Mouse (Mus musculus) embryo, embryonic 9.5 days (tissue): ENCODE data around the gene Tmem141.

ENCODE experiments used
- DNase-seq: peaks from one replicate; pipeline ENCODE4 v3.0.0-alpha.2; 2017; ENCODE audit errors: extremely low spot score

The Tmem141 gene

DNA sequence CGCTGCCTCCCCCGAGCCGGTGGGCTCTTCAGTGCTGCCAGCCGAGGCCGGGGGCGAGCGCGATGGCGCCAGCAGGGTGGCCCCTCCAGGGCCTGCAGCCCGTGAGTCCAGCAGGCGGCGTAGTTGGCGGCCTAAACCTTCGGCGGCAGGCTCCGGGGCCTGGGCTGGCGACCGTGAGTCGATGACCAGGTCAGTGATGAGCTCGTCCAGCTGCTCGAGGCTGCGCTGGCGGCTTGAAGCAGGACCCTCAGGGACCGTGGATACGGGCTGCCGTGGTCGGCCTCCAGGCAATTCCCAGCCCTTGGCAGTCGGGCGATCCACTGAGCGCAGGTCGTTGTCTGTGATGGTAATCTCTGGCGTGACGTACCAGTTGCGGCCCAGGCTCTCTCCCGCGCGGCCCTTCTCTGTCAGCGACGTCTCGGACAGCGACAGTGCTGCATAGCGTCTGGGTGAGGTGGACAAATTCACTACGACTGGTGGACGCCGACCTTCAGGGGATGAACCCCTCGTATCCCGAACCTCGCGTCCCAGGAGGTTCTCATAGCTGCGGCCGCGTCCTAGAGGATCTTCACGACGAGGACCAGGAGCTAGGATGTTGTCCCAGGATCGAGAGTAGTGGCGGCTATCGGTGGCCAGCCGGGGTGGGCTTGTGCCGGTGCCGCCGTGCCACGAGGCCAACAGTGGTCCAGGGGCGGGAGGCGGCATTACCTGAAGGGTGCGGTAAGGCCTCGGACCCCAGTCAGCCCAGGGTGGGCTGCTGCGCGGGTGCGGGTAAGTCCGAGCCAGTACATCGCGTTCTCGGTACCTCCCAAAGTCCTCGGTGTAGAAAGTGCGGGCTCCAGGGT, 43.6 kb downstream of the Tmem141 start:
- DNase-seq, result peak; percentile 63

DNA sequence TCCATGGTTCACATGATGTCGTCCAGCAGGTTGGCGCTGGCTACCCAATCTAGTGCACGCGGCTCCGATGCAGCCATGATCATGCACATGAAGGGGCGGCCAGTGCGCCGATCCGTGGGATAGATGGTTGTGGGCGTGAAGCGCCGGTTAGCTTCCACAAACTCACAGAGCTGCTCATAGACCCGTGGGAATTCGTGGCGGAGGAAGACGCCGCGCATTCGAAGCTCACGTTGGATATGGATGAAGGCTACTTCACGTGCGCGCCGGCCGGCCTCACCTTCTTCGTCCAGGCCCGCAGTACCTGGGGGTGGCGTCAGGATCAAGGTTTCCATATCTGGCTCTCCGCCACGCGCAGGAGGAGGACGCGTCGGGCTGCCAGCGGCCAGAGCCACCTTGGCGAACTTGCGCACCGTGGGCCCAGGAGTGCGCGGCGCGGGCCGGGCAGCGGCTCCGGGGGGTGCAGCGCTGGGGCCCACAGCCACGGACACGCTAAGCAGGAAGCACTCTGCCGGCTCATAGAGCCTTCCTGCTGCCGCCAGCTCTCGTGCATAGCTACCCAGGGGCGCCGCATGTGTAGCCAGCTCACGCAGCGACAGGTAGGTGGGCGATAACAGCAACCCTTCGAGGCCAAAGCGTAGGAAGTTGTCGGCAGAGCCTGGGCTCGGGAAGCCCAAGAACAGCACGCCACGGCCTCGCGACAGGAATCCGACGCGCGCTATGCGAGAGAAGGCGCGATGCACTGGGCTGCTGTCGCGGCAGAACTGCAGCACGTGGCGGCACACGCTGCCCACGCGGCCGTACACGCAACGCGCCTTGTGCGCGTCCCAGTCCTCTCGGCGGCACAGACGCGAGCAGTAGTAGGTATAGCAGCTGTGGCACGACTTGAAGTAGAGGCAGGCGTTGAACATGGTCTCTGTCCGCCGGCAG, 44.6 kb downstream of the Tmem141 start:
- DNase-seq, result no peak

DNA sequence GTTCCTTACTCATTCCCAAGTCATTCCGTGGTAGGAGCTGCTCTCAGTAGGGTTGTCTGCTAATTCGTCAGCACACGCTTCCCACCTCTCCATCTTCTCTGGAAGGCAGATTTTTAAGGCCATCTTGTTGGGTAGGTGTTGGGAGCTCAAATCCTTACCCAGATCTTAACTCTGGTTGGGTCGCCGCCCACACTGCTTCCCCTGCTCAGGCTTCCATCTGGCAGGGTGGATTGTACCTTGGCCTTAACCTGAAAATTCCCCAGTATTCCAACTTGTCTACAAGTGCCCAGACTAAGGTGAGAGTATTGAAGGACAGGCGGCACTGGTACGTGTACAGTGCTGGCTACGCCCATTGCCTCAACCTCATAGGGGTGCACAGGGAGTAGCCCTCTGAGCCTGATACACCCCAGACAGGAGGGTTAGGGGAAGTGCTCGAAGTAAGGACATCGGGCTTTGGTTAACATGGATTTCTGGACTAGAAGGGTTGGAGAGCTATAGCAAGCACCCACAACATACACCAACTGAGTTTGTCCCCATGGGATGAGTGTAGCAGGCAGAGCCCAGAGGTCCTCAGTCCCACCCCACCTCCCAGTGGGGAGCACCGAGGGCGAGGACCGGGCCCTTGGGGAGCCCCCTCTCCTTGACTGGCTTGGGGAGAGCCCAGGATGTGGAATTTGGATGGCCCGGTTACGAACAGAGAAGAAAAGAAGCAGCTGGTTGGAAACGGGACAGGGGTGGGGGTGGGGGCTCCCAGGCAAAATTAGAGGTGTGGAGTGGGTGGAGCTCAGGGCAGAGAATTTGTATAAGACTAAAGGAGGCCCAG, 45.6 kb downstream of the Tmem141 start:
- DNase-seq, result no peak

DNA sequence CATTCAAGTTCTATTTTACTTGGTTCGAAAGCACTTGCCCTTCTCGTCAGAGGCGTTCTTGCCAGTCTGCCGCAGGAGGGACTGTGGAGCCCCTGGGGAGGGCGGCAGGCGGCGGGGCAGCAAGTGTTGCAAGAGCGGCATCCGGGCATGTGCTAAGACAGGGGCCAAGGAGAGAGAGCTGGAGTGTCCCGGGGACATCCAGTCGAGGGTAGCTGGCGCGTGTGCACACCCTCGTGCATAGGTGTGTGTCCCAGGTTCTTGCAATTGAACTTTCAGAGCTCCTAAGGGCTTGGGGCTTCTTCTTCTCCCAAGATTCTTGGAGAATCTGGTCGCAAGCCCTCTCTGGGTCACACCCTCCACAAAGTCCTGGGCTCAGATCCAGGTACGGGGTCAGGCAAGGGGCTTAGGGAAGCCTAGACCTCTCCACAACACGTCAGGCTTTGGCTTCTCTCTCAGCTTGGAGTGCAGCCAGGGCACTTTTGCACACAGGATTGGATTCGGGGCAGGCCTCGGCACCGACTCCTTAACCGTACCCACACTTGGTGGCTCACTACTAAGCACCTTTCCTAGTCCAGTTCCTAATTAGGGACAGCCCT, 46.3 kb downstream of the Tmem141 start:
- no peak for DNase-seq

DNA sequence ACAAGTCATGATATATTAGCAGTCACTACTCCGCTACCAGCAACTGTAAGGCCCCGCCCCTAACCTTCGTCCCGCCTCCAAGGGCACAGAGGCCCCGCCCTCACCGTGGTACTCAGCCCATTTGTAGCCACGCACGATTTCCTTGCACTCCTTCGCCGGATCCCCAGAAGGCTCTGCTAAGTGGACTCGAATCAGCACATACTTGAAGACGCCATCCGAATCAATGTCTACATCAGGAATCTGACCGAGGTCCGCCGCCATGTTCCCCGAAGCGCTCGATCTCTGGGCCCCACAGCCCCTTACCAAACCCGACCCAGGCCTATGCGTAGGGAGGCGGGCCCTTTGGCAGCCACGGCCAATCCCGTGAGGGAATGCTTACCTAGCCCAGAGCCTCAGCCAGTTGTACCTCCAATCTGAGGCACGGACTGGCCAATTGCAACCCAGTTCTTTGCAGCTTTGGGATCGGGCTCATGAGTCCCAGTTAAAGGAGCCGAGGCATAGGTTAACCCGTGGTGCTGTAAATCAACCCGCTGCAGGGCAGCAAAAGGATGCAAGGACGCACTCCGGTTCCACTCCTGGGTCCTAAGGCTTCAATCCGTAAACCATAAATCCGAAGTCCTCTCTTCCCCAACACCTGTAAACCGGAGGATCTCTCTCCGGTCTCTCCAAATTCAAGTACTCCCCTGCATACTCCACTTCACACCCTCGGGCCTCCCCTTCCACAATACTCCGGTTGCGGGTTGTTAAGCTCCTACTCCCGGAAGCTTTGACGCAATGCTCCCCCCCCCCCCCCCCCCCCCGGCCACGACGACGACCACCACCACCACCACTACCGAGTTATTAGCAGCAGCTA, 47.0 kb downstream of the Tmem141 start, which contains the start of the genes Mamdc4 and Phpt1:
Gene Mamdc4, minus strand, starts transcription at position 267 of the 853 bp plus-strand sequence.
Gene Phpt1, minus strand, starts transcription at position 646 of the 853 bp plus-strand sequence.
- peak; percentile 95 for DNase-seq

DNA sequence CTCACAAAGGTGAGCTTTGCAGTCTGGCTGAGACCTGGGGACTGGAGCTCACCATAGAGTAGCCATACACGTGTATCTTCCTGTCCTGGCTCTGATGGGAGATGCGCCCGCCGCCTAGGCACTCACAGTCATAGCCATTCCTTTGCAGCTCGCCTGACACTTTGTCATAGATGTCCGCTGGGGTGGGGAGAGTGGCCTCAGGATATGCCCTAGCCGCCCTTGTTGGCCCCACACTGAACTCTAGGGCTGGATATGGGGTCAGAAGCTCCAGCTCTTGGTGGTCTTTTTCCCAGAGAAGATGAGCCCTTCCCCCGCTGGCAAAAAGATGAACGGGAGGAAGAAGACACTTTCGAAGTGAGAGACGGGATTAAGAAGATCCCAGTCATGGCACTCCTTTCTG, 47.7 kb downstream of the Tmem141 start:
- no peak for DNase-seq

DNA sequence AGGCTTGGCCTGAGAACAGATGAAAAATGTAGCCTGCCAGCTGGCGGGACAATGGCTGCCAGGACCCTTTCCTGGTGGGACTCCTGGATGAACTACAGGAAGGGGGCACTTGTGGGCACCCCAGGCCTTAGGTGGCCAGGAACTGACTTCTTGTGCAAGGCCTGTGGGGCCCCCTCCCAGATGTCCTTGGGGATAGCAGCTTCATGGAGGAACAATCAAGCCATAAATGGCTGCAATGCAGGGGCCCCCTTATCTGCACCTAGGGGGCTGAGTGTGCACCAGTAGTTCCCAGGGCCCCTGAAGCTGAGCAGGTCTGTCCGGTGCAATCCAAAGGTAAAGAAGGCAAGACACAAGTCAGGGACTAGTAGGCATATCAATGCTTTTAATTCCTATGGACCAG, 48.7 kb downstream of the Tmem141 start:
- DNase-seq, result no peak

DNA sequence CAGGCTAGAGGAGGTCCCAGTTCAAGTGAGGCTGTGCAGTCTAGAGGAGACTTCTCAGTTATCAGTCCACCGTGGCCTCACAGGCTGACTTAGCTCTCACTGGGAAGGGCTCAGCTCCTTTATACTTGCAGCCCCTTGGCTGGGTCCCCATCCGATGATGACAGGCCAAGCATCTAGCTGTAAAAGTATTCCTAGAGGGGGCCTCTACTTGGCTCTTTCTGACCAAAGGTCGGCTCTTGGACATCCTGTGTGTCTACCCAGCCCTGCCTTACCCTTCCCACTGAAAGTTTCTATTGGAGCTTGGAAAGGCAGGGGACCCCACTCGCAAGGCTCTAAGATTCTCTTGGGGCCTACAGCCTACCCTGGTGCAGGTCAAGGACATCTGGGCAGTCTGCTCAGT, 50.6 kb downstream of the Tmem141 start:
- DNase-seq, result no peak
